Mouse (Mus musculus) thymus, adult 2 months (tissue): ENCODE results near the gene Ccdc32.

ENCODE experiments used
- CTCF ChIP-seq: fragments of 200-500 bp; IDR thresholded peaks from 2 replicates; pipeline ENCODE4 v1.5.1; 2012; ENCODE audit warnings: mild to moderate bottlenecking, control low read depth, low read length, moderate library complexity, borderline replicate concordance; ENCODE audit not compliant: control insufficient read depth, poor library complexity, insufficient read depth; ENCODE audit errors: extremely low read depth
- POLR2A ChIP-seq: fragments of 200-500 bp; IDR thresholded peaks from 2 replicates; pipeline ENCODE4 v1.6.1; 2012; ENCODE audit warnings: mild to moderate bottlenecking, low read length, control low read depth, moderate library complexity; ENCODE audit not compliant: control insufficient read depth, poor library complexity, insufficient read depth; ENCODE audit errors: extremely low read depth

GRCm38 (mm10) chr2:118983812-118984211 is 45.4 kb downstream of the Ccdc32 start:
- TF ChIP-seq POLR2A = no peak
- TF ChIP-seq CTCF = no peak
